Mouse (Mus musculus) kidney, adult 2 months (tissue): Measurements from ENCODE around the gene Faxc.

Experiments
- CTCF ChIP-seq: fragments of 200-500 bp; conservative IDR thresholded peaks from 2 replicates; pipeline ENCODE4 v1.5.1; 2011; ENCODE audit warnings: low read depth, mild to moderate bottlenecking, control low read depth, low read length, moderate library complexity, mixed read lengths; ENCODE audit not compliant: insufficient read depth, insufficient read length
- POLR2A ChIP-seq: fragments of 200-500 bp; IDR thresholded peaks from one replicate; pipeline ENCODE4 v1.6.1; 2011; ENCODE audit warnings: low read depth, low read length, control low read depth

- TF ChIP-seq POLR2A (no peak), CTCF (no peak)
These were observed at the start of gene Faxc for GRCm38 (mm10) chr4:21930971-21931771.
